ENCODE assay signal across 8 mouse cellular contexts in genomic region chr6:85333000-85333669, GRCm38 (mm10). TPM values are rescaled to one million over a fixed set of nuclear protein-coding genes. Genes with fewer than 3 reads are reported as not detected.
A peak's percentile ranks its signal among the peaks of the same experiment; 100 is the strongest.
DNase-seq lines count a peak whose midpoint lies in the region; ATAC-seq lines count a peak whose summit lies in the region.

TSS of gene Sfxn5 (minus strand) at chr6:85333422.

- WGBS in hindbrain, embryonic 11.5 days: under 1% methylated on average over 49 of the region's 49 CpGs

- DNase-seq in Muller cell, postnatal 12 days (ENCODE audit: inconsistent ontology term): peak; percentile 95
- DNase-seq in cerebellum, adult 9-11 months: peak; percentile 97
- peak; percentile 95 to 97 for DNase-seq in frontal cortex, adult 2 months (ENCODE audit: extremely low spot score in 1 of 2, low spot score in 1 of 2)
- DNase-seq in hindbrain, embryonic 11.5 days (ENCODE audit: low spot score): peak; percentile 95
- DNase-seq in layer of hippocampus, postnatal 10 days (ENCODE audit: low spot score in 2 of 2): peak; percentile 96 to 97
- peak; percentile 98 for DNase-seq in lung, postnatal 10 days
- DNase-seq in ovary, postnatal 36 days (ENCODE audit: low spot score): peak; percentile 96
- peak; percentile 93 for DNase-seq in thymus, postnatal 25 days

- no peaks in the 10 kb centered on the region for H3K9me3 ChIP-seq in hindbrain, embryonic 11.5 days (ENCODE audit: control insufficient read depth, low read length)

- H3K27me3 ChIP-seq in hindbrain, embryonic 11.5 days (ENCODE audit: control insufficient read depth, insufficient read depth, low read length): 0 out of 2 replicates have a peak, but pooled peaks cover 5% of the 10 kb centered on the region

- peak within 1 kb of the TSS; percentile 59 for H3K4me3 ChIP-seq in hindbrain, embryonic 11.5 days (ENCODE audit: low read depth, low read length)

- H3K27ac ChIP-seq in hindbrain, embryonic 11.5 days (ENCODE audit: low read depth, low read length): peak within 1 kb of the TSS; percentile 87

- H3K4me2 ChIP-seq in hindbrain, embryonic 11.5 days (replicated peaks; ENCODE audit: low read depth, low read length): peak within 1 kb of the TSS; percentile 94

- H3K9ac ChIP-seq in hindbrain, embryonic 11.5 days (ENCODE audit: low read depth, low read length): peak within 1 kb of the TSS; percentile 76

- no peaks in the 10 kb centered on the region for H3K36me3 ChIP-seq in hindbrain, embryonic 11.5 days (ENCODE audit: control insufficient read depth, insufficient read depth, low read length)

- peak; percentile 98 for ATAC-seq in hindbrain, embryonic 11.5 days (ENCODE audit: low FRiP score)

- H3K4me1 ChIP-seq in hindbrain, embryonic 11.5 days (replicated peaks; ENCODE audit: control insufficient read depth, insufficient read depth, low read length): no peaks in the 10 kb centered on the region

RNA-seq across cellular contexts. Expression of gene Sfxn5, which starts in this region (rescaled TPM):
- polyA plus RNA-seq in frontal cortex, adult 2 months (2012; rRNA removed): 137 and 156 TPM in 2 replicates
- polyA plus RNA-seq in hindbrain, embryonic 11.5 days (2014; fragmentation: Nextera tagmentation; extraction: Ambion mirVana): 5.1 and 6.2 TPM in 2 replicates
- 100 to 1,000 TPM; 141 to 142 TPM for total RNA-seq in layer of hippocampus, postnatal 10 days (2021)

Comparison
In these comparisons a context has a peak if more than half of its experiments do, and no peak if none do; other contexts are left out.
1. Peak in every context shown above with its lines: DNase-seq, ATAC-seq, H3K4me3 ChIP-seq and H3K27ac ChIP-seq.
2. RNA of gene Sfxn5 (polyA plus RNA-seq): 137 to 156 TPM in frontal cortex, adult 2 months; 5.1 to 6.2 TPM in hindbrain, embryonic 11.5 days; every median in the first group is over 10 times any median in the second.